18 mouse cellular contexts compared by ENCODE assay signal in the genomic region with DNA sequence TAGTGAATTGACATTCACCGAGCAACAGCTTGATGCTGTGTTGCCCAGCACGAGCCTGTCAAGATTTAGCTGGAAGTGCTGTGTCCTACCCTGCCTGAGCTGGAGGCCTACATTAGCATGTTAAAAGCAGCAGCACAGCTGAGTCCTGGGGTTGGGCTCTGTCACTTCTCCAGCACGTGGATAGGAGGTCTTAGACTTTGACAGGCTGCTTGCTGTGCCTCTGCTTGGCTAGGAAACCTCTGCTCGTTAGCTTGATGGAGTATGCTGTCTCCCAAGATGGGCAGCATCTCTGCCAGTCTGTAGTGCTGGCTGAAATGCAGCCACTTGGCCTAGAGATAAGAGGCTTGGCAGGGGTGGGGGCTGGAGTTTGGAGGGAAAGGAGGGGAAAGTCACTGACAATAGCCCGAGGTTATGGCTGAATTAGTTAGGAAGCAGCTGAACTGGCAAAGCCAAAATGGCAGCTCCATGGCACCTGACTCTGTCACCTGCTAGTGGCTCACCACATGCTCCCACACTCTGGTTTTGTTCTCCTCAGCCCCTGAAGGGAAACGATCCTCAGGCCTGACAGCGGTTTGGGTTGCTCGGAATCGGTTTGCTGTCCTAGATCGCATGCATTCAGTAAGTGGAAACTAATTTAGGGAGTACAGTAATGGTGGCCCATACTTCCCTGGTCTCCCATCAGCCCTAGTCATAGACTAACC. TPM values are rescaled to one million over a fixed set of nuclear protein-coding genes. Genes with fewer than 3 reads are reported as not detected.
A peak's percentile ranks its signal among the peaks of the same experiment; 100 is the strongest.
DNase-seq lines count a peak whose midpoint lies in the region; ATAC-seq lines count a peak whose summit lies in the region.
"Had no signal": no experiment of that assay in that cellular context is flagged by ENCODE, and none has a peak within 500 bp of the region (broad histone marks: within the 10 kb centered on the region; RNA-seq: fewer than 3 reads in every experiment).

No protein-coding gene starts in this region.

- no peaks in the 10 kb centered on the region for H3K27me3 ChIP-seq in forebrain, embryonic 15.5 days
- no peaks in the 10 kb centered on the region for H3K27me3 ChIP-seq in forebrain, embryonic 12.5 days
- no peaks in the 10 kb centered on the region for H3K27me3 ChIP-seq in neural tube, embryonic 12.5 days (replicated peaks)
- no peaks in the 10 kb centered on the region for H3K27me3 ChIP-seq in midbrain, embryonic 13.5 days
- no peaks in the 10 kb centered on the region for H3K27me3 ChIP-seq in limb, embryonic 10.5 days (ENCODE audit: low read depth, poor library complexity, severe bottlenecking)
- H3K27me3 ChIP-seq: megakaryocyte, embryonic 14.5 days had no signal

- no peak overlapping the region for H3K4me3 ChIP-seq in forebrain, embryonic 15.5 days
- no peak overlapping the region for H3K4me3 ChIP-seq in forebrain, embryonic 12.5 days (replicated peaks)
- H3K4me3 ChIP-seq in neural tube, embryonic 12.5 days, result no peak overlapping the region
- H3K4me3 ChIP-seq in midbrain, embryonic 13.5 days (replicated peaks), result no peak overlapping the region
- H3K4me3 ChIP-seq in limb, embryonic 10.5 days, result no peak overlapping the region
- H3K4me3 ChIP-seq: megakaryocyte, embryonic 14.5 days had no signal

- intact Hi-C loops in left cerebral cortex, postnatal 25 days (cut with DNase I), result no loop called here

- H3K9ac ChIP-seq in forebrain, embryonic 15.5 days (replicated peaks), result no peak overlapping the region
- no peak overlapping the region for H3K9ac ChIP-seq in forebrain, embryonic 12.5 days
- H3K9ac ChIP-seq in neural tube, embryonic 12.5 days, result no peak overlapping the region
- no peak overlapping the region for H3K9ac ChIP-seq in midbrain, embryonic 13.5 days (replicated peaks)

- DNase-seq in neural tube, embryonic 10.5 days (ENCODE audit: extremely low spot score, low spot score), result no peak
- no peak for DNase-seq in limb, embryonic 10.5 days (ENCODE audit: low spot score)
- no peak for DNase-seq in adrenal gland, postnatal 25 days
- DNase-seq in left cerebral cortex, postnatal 25 days (ENCODE audit: low spot score in 2 of 2), result no peak
- DNase-seq: adrenal gland, postnatal 36 days; B cell, adult 2 months; cerebellum, adult 11-12 months; heart, postnatal 4 days; kidney, adult 9 months had no signal

- H3K9me3 ChIP-seq in forebrain, embryonic 15.5 days, result no peaks in the 10 kb centered on the region
- H3K9me3 ChIP-seq in forebrain, embryonic 12.5 days, result no peaks in the 10 kb centered on the region
- no peaks in the 10 kb centered on the region for H3K9me3 ChIP-seq in neural tube, embryonic 12.5 days
- no peaks in the 10 kb centered on the region for H3K9me3 ChIP-seq in midbrain, embryonic 13.5 days
- H3K9me3 ChIP-seq in limb, embryonic 10.5 days (replicated peaks), result no peaks in the 10 kb centered on the region
- H3K9me3 ChIP-seq: megakaryocyte, embryonic 14.5 days had no signal

- WGBS in forebrain, embryonic 15.5 days, result 62% methylated on average over 10 of the region's 10 CpGs
- WGBS in forebrain, embryonic 12.5 days, result 80% methylated on average over 10 of the region's 10 CpGs
- WGBS in neural tube, embryonic 12.5 days, result 72% methylated on average over 10 of the region's 10 CpGs
- 71% methylated on average over 10 of the region's 10 CpGs for WGBS in midbrain, embryonic 13.5 days
- 83% methylated on average over 10 of the region's 10 CpGs for WGBS in limb, embryonic 10.5 days

- no peaks in the 10 kb centered on the region for H3K4me1 ChIP-seq in forebrain, embryonic 15.5 days
- no peaks in the 10 kb centered on the region for H3K4me1 ChIP-seq in forebrain, embryonic 12.5 days
- 0 out of 2 replicates have a peak, but pooled peaks cover 4% of the 10 kb centered on the region for H3K4me1 ChIP-seq in neural tube, embryonic 12.5 days
- no peaks in the 10 kb centered on the region for H3K4me1 ChIP-seq in midbrain, embryonic 13.5 days (replicated peaks)
- H3K4me1 ChIP-seq in limb, embryonic 10.5 days, result no peaks in the 10 kb centered on the region
- H3K4me1 ChIP-seq: megakaryocyte, embryonic 14.5 days had no signal

- no peak overlapping the region for H3K27ac ChIP-seq in forebrain, embryonic 15.5 days (replicated peaks)
- H3K27ac ChIP-seq in forebrain, embryonic 12.5 days, result no peak overlapping the region
- H3K27ac ChIP-seq in neural tube, embryonic 12.5 days, result no peak overlapping the region
- peak overlapping the region; percentile 26; the same call in 1 of the 2 replicates for H3K27ac ChIP-seq in midbrain, embryonic 13.5 days
- H3K27ac ChIP-seq in limb, embryonic 10.5 days, result no peak overlapping the region

- peak; percentile 68 for ATAC-seq in forebrain, embryonic 15.5 days (replicated peaks)
- ATAC-seq in forebrain, embryonic 12.5 days (ENCODE audit: low FRiP score), result no peak
- peak; percentile 50; the same call in 1 of the 2 replicates for ATAC-seq in neural tube, embryonic 12.5 days (ENCODE audit: low FRiP score, low read depth)
- ATAC-seq in midbrain, embryonic 13.5 days, result no peak; the same call in 1 of the 2 replicates

- no peak overlapping the region for H3K4me2 ChIP-seq in forebrain, embryonic 15.5 days (replicated peaks)
- no peak overlapping the region for H3K4me2 ChIP-seq in forebrain, embryonic 12.5 days
- H3K4me2 ChIP-seq in neural tube, embryonic 12.5 days (replicated peaks), result no peak overlapping the region
- H3K4me2 ChIP-seq in midbrain, embryonic 13.5 days (replicated peaks), result no peak overlapping the region

- H3K36me3 ChIP-seq in forebrain, embryonic 15.5 days, result peaks cover 95% of the 10 kb centered on the region
- peaks cover 96% of the 10 kb centered on the region for H3K36me3 ChIP-seq in forebrain, embryonic 12.5 days (replicated peaks)
- H3K36me3 ChIP-seq in neural tube, embryonic 12.5 days, result peaks cover 91% of the 10 kb centered on the region
- H3K36me3 ChIP-seq in midbrain, embryonic 13.5 days, result peaks cover 97% of the 10 kb centered on the region
- peaks cover 100% of the 10 kb centered on the region for H3K36me3 ChIP-seq in limb, embryonic 10.5 days

RNA-seq across cellular contexts. Expression of a gene that starts 18.6 kb away (rescaled TPM):
- 155 and 160 TPM in 2 replicates for polyA plus RNA-seq in forebrain, embryonic 15.5 days (2015; fragmentation: Nextera tagmentation; extraction: Ambion mirVana)
- 157 and 162 TPM in 2 replicates for polyA plus RNA-seq in forebrain, embryonic 12.5 days (2016; fragmentation: Nextera tagmentation; extraction: Ambion mirVana)
- 191 TPM in 2 replicates for polyA plus RNA-seq in neural tube, embryonic 12.5 days (2016; fragmentation: Nextera tagmentation; extraction: Ambion mirVana)
- 171 and 172 TPM in 2 replicates for polyA plus RNA-seq in midbrain, embryonic 13.5 days (2015; fragmentation: Nextera tagmentation; extraction: Ambion mirVana)
- 195 and 206 TPM in 2 replicates for polyA plus RNA-seq in limb, embryonic 10.5 days (2016; fragmentation: Nextera tagmentation; extraction: Ambion mirVana)
- 106 and 158 TPM in 2 replicates for total RNA-seq in adrenal gland, postnatal 25 days (2021)
- 10 to 100 TPM; 95.2 to 97.2 TPM for total RNA-seq in left cerebral cortex, postnatal 25 days (2021)

RNA-seq across cellular contexts. Expression of a gene that starts 25.3 kb away (rescaled TPM):
- polyA plus RNA-seq in forebrain, embryonic 15.5 days (2015; fragmentation: Nextera tagmentation; extraction: Ambion mirVana), result 104 and 105 TPM in 2 replicates
- polyA plus RNA-seq in forebrain, embryonic 12.5 days (2016; fragmentation: Nextera tagmentation; extraction: Ambion mirVana), result 107 and 111 TPM in 2 replicates
- polyA plus RNA-seq in neural tube, embryonic 12.5 days (2016; fragmentation: Nextera tagmentation; extraction: Ambion mirVana), result 132 and 137 TPM in 2 replicates
- polyA plus RNA-seq in midbrain, embryonic 13.5 days (2015; fragmentation: Nextera tagmentation; extraction: Ambion mirVana), result 126 and 129 TPM in 2 replicates
- polyA plus RNA-seq in limb, embryonic 10.5 days (2016; fragmentation: Nextera tagmentation; extraction: Ambion mirVana), result 83.4 and 95.9 TPM in 2 replicates
- 101 and 117 TPM in 2 replicates for total RNA-seq in adrenal gland, postnatal 25 days (2021)
- total RNA-seq in left cerebral cortex, postnatal 25 days (2021), result 10 to 100 TPM; 68.3 to 70.8 TPM

RNA-seq across cellular contexts. Expression of a gene that starts 25.6 kb away (rescaled TPM):
- 207 TPM in 2 replicates for polyA plus RNA-seq in forebrain, embryonic 15.5 days (2015; fragmentation: Nextera tagmentation; extraction: Ambion mirVana)
- polyA plus RNA-seq in forebrain, embryonic 12.5 days (2016; fragmentation: Nextera tagmentation; extraction: Ambion mirVana), result 199 and 222 TPM in 2 replicates
- 216 and 227 TPM in 2 replicates for polyA plus RNA-seq in neural tube, embryonic 12.5 days (2016; fragmentation: Nextera tagmentation; extraction: Ambion mirVana)
- polyA plus RNA-seq in midbrain, embryonic 13.5 days (2015; fragmentation: Nextera tagmentation; extraction: Ambion mirVana), result 190 and 202 TPM in 2 replicates
- polyA plus RNA-seq in limb, embryonic 10.5 days (2016; fragmentation: Nextera tagmentation; extraction: Ambion mirVana), result 155 and 201 TPM in 2 replicates
- 184 and 190 TPM in 2 replicates for total RNA-seq in adrenal gland, postnatal 25 days (2021)
- 100 to 1,000 TPM; 146 to 154 TPM for total RNA-seq in left cerebral cortex, postnatal 25 days (2021)

RNA-seq across cellular contexts. Expression of a gene that starts 40.0 kb away (rescaled TPM):
- polyA plus RNA-seq in forebrain, embryonic 15.5 days (2015; fragmentation: Nextera tagmentation; extraction: Ambion mirVana), result 104 and 109 TPM in 2 replicates
- polyA plus RNA-seq in forebrain, embryonic 12.5 days (2016; fragmentation: Nextera tagmentation; extraction: Ambion mirVana), result 139 and 143 TPM in 2 replicates
- polyA plus RNA-seq in neural tube, embryonic 12.5 days (2016; fragmentation: Nextera tagmentation; extraction: Ambion mirVana), result 127 and 128 TPM in 2 replicates
- 106 and 109 TPM in 2 replicates for polyA plus RNA-seq in midbrain, embryonic 13.5 days (2015; fragmentation: Nextera tagmentation; extraction: Ambion mirVana)
- polyA plus RNA-seq in limb, embryonic 10.5 days (2016; fragmentation: Nextera tagmentation; extraction: Ambion mirVana), result 125 and 156 TPM in 2 replicates
- 130 and 169 TPM in 2 replicates for total RNA-seq in adrenal gland, postnatal 25 days (2021)
- total RNA-seq in left cerebral cortex, postnatal 25 days (2021), result 100 to 1,000 TPM; 105 to 108 TPM

RNA-seq across cellular contexts. Expression of a gene that starts 50.6 kb away (rescaled TPM):
- 3.9 and 4.6 TPM in 2 replicates for polyA plus RNA-seq in forebrain, embryonic 15.5 days (2015; fragmentation: Nextera tagmentation; extraction: Ambion mirVana)
- 9.0 and 9.8 TPM in 2 replicates for polyA plus RNA-seq in forebrain, embryonic 12.5 days (2016; fragmentation: Nextera tagmentation; extraction: Ambion mirVana)
- polyA plus RNA-seq in neural tube, embryonic 12.5 days (2016; fragmentation: Nextera tagmentation; extraction: Ambion mirVana), result 18.2 and 21.7 TPM in 2 replicates
- 7.7 and 8.9 TPM in 2 replicates for polyA plus RNA-seq in midbrain, embryonic 13.5 days (2015; fragmentation: Nextera tagmentation; extraction: Ambion mirVana)
- polyA plus RNA-seq in limb, embryonic 10.5 days (2016; fragmentation: Nextera tagmentation; extraction: Ambion mirVana), result not detected in 2 replicates
- total RNA-seq in adrenal gland, postnatal 25 days (2021), result not detected in 2 replicates
- total RNA-seq in left cerebral cortex, postnatal 25 days (2021), result under 1 TPM; 0.23 to 0.64 TPM
- total RNA-seq: adrenal gland, postnatal 36 days; ES-E14; granulocyte monocyte progenitor cell, adult 5-6 weeks; heart, postnatal 4 days; liver, adult 2 months had no signal
- polyA plus RNA-seq: liver, adult 2 months; lung, embryonic 16.5 days had no signal

Comparison
In these comparisons a context has a peak if more than half of its experiments do, and no peak if none do; other contexts are left out.
1. ATAC-seq: peak in forebrain, embryonic 15.5 days (single experiment) and neural tube, embryonic 12.5 days (single experiment); none in forebrain, embryonic 12.5 days (single experiment) and midbrain, embryonic 13.5 days (single experiment).